8 mouse cellular contexts compared by ENCODE assay signal in the genomic region with DNA sequence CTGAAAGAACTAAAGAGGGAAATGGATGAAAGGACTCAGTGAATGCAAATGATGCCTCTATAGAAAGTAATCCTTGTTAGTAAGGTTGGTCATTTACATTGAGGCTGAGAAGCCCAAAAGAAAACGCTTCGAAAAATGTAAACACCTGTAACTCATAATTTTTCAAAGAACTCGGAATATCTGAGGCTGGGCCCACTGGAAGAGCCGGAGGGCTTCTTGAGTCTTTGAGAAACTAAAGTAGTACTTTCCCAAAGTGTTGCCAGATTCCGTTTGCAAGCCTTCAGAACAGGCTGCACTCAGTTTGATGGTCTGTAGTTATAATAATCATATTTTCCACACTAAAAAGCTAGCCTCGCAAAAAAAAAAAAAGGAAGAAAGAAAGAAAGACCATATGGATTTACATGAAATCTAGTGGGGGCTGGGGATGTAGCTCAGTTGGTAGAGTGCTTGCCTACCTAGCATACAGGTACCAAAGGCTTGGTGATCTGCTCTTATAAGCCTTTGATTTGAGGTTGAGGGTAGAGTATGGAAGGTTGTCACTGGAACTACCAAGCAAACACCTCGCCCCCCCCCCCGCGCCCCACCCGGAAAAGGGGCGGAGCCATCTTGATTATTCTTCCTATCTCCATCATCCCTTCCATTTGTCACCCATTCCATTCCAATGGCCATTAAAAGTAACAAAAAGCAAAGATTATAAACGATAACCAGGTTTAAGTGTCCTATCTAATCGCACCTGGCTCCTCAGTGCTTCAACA. TPM values are rescaled to one million over a fixed set of nuclear protein-coding genes. Genes with fewer than 3 reads are reported as not detected.
DNase-seq lines count a peak whose midpoint lies in the region; ATAC-seq and TF ChIP-seq lines count a peak whose summit lies in the region.

A gene (minus strand): TSS at position 48 of the 755 bp plus-strand sequence.

- peak within 1 kb of the TSS; percentile 73 for H3K4me2 ChIP-seq in lung, postnatal 0 days (replicated peaks; ENCODE audit: low read depth, low read length)
- peak within 1 kb of the TSS; percentile 63 for H3K4me2 ChIP-seq in intestine, embryonic 16.5 days (ENCODE audit: low read depth, low read length)

- H3K9me3 ChIP-seq in lung, postnatal 0 days (ENCODE audit: low read length): no peaks in the 10 kb centered on the region
- H3K9me3 ChIP-seq in intestine, embryonic 16.5 days (ENCODE audit: control insufficient read depth, low read length): no peaks in the 10 kb centered on the region
- no peaks in the 10 kb centered on the region for H3K9me3 ChIP-seq in midbrain, embryonic 10.5 days (replicated peaks)

- TF ChIP-seq CTCF in lung, postnatal 0 days (IDR thresholded peaks at IDR 0.05): no peak

- H3K27me3 ChIP-seq in lung, postnatal 0 days (replicated peaks; ENCODE audit: insufficient read depth, low read length): no peaks in the 10 kb centered on the region
- H3K27me3 ChIP-seq in intestine, embryonic 16.5 days (replicated peaks; ENCODE audit: control insufficient read depth, insufficient read depth, low read length): no peaks in the 10 kb centered on the region
- H3K27me3 ChIP-seq in midbrain, embryonic 10.5 days (ENCODE audit: low read depth, poor library complexity, severe bottlenecking): no peaks in the 10 kb centered on the region

- 34% methylated on average over 13 of the region's 13 CpGs for WGBS in lung, postnatal 0 days
- WGBS in intestine, embryonic 16.5 days: 40% methylated on average over 12 of the region's 13 CpGs
- 43% methylated on average over 13 of the region's 13 CpGs for WGBS in midbrain, embryonic 10.5 days

- peak; percentile 48; the same call in 1 of the 2 replicates for TF ChIP-seq EP300 in lung, postnatal 0 days (IDR thresholded peaks at IDR 0.05)

- ATAC-seq in lung, postnatal 0 days: no peak
- ATAC-seq in intestine, embryonic 16.5 days: no peak

- intact Hi-C loops in gastrocnemius, postnatal 36 days (cut with DNase I): no loop called here

- H3K4me3 ChIP-seq in lung, postnatal 0 days (ENCODE audit: low read depth, low read length): peak within 1 kb of the TSS; percentile 87
- H3K4me3 ChIP-seq in intestine, embryonic 16.5 days (ENCODE audit: low read length): peak within 1 kb of the TSS; percentile 88
- peak within 1 kb of the TSS; percentile 82 for H3K4me3 ChIP-seq in midbrain, embryonic 10.5 days

- no peaks in the 10 kb centered on the region for H3K4me1 ChIP-seq in lung, postnatal 0 days (ENCODE audit: insufficient read depth, low read depth, low read length)
- peaks cover 6% of the 10 kb centered on the region; the same call in 1 of the 2 replicates for H3K4me1 ChIP-seq in intestine, embryonic 16.5 days (ENCODE audit: control insufficient read depth, insufficient read depth, low read length)
- H3K4me1 ChIP-seq in midbrain, embryonic 10.5 days: peaks cover 13% of the 10 kb centered on the region

- 0 out of 2 replicates have a peak within 1 kb of the TSS, but pooled peaks have one; percentile 40 for H3K27ac ChIP-seq in lung, postnatal 0 days (ENCODE audit: low read length)
- peak within 1 kb of the TSS; percentile 70 for H3K27ac ChIP-seq in intestine, embryonic 16.5 days (ENCODE audit: low read length)
- H3K27ac ChIP-seq in midbrain, embryonic 10.5 days (replicated peaks): peak within 1 kb of the TSS; percentile 94

- H3K9ac ChIP-seq in lung, postnatal 0 days (replicated peaks; ENCODE audit: low read depth): peak within 1 kb of the TSS; percentile 69
- peak within 1 kb of the TSS; percentile 87 for H3K9ac ChIP-seq in intestine, embryonic 16.5 days (ENCODE audit: low read depth, low read length)

- no peak for DNase-seq in lung, postnatal 0 days (ENCODE audit: low spot score)
- no peak for DNase-seq in lung, postnatal 25 days (ENCODE audit: low spot score)
- DNase-seq in adrenal gland, postnatal 4 days (ENCODE audit: low spot score in 2 of 2): no peak
- DNase-seq in gastrocnemius, postnatal 36 days: no peak
- no peak for DNase-seq in midbrain, embryonic 10.5 days (ENCODE audit: low spot score)
- no peak for DNase-seq in cerebellum, postnatal 25 days
- no peak for DNase-seq in lung, adult 18-20 months

- no peaks in the 10 kb centered on the region for H3K36me3 ChIP-seq in lung, postnatal 0 days (ENCODE audit: insufficient read depth, low read length)
- no peaks in the 10 kb centered on the region for H3K36me3 ChIP-seq in intestine, embryonic 16.5 days (ENCODE audit: control insufficient read depth, insufficient read depth, low read length)
- peaks cover 11% of the 10 kb centered on the region for H3K36me3 ChIP-seq in midbrain, embryonic 10.5 days

RNA-seq across cellular contexts. Expression of the gene that starts here (rescaled TPM):
- 190 and 198 TPM in 2 replicates for polyA plus RNA-seq in lung, postnatal 0 days (2015; fragmentation: Nextera tagmentation; extraction: Ambion mirVana)
- 100 to 1,000 TPM; 200 to 213 TPM for total RNA-seq in adrenal gland, postnatal 4 days (2021)
- 100 to 1,000 TPM; 332 to 337 TPM for total RNA-seq in gastrocnemius, postnatal 36 days (2021)
- polyA plus RNA-seq in intestine, embryonic 16.5 days (2015; fragmentation: Nextera tagmentation; extraction: Ambion mirVana): 309 and 322 TPM in 2 replicates
- 304 and 308 TPM in 2 replicates for polyA plus RNA-seq in midbrain, embryonic 10.5 days (2016; fragmentation: Nextera tagmentation; extraction: Ambion mirVana)

Comparison
In these comparisons a context has a peak if more than half of its experiments do, and no peak if none do; other contexts are left out.
1. H3K27ac ChIP-seq: peak in every context shown above with its lines; median percentile 94 in midbrain, embryonic 10.5 days; 70 in intestine, embryonic 16.5 days; 40 in lung, postnatal 0 days.